Mouse (Mus musculus) colon, adult 2 months (tissue): ENCODE data around the gene Rd3. TPM values are rescaled to one million over a fixed set of nuclear protein-coding genes. Genes with fewer than 3 reads are reported as not detected.

Experiments used
- polyA plus RNA-seq: library from polyadenylated mRNA; depleted of rRNA; stranded (reverse); fragments of >200 nt; gene quantifications from 2 replicates; pipeline ENCODE4 v1.2.3, GENCODE M21; 2012; rRNA removed

Rd3 gene
- polyA plus RNA-seq, result 0.02 and 0.12 TPM in 2 replicates

GRCm38 (mm10) chr1:191977187-191977586 lies at the start of gene Rd3:
Gene Rd3 (plus strand): TSS chr1:191977370.

Other genes starting within 250 kb of the Rd3 start
- 4.7 and 6.2 TPM in 2 replicates for gene Nek2, start 155.9 kb upstream of the Rd3 start, polyA plus RNA-seq
- gene Slc30a1, start 70.6 kb upstream of the Rd3 start, polyA plus RNA-seq, result 28.7 and 69.8 TPM in 2 replicates
- gene Traf5, start 115.2 kb downstream of the Rd3 start, polyA plus RNA-seq, result 7.1 and 7.6 TPM in 2 replicates
- gene Rcor3, start 160.7 kb downstream of the Rd3 start, polyA plus RNA-seq, result 26.0 and 41.4 TPM in 2 replicates
- 0.21 and 0.23 TPM in 2 replicates for gene Kcnh1, start 213.4 kb downstream of the Rd3 start, polyA plus RNA-seq